Mouse (Mus musculus) lung, postnatal 10 days (tissue): Measurements from ENCODE around the gene Ercc4.

Source experiments
- DNase-seq: peaks from one replicate; pipeline ENCODE4 v3.0.0; 2021

Ercc4 gene

DNA sequence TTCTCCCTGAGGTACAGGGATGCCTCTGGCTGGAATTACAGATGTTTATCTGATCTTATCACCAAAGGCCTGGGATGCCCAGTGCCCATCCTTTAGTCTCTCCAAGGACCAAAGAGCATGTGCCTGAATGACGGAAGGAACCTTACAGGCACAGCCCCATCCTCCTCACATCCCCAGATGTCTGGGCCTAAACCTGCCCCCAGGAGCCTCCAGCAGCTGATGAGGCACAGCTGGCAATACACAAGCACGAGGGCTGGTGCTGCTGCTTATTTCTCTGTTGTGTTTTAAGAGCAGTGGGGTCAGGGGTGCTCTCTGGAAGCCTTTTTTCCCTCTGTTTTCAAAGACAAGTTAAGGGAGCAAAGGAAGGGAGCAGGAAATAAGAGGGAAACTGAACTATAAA is 89.7 kb downstream of the Ercc4 start:
- no peak for DNase-seq
